Mouse (Mus musculus) heart, embryonic 13.5 days (tissue): ENCODE results near the gene Arrdc5. TPM values are rescaled to one million over a fixed set of nuclear protein-coding genes. Genes with fewer than 3 reads are reported as not detected.

Experiments
- ATAC-seq: fragments of 200-750 bp; cut with Nextera tagmentation; 2 replicates; pipeline ENCODE4 v1.8.0; 2017; ENCODE audit warnings: moderate TSS enrichment; ENCODE audit not compliant: insufficient number of reproducible peaks, low FRiP score, low TSS enrichment; ENCODE audit errors: extremely low read depth
- H3K27ac ChIP-seq: fragments of 300-500 bp; sonication (generic); replicated peaks from 2 replicates; pipeline ENCODE4 v1.5.1; 2015; ENCODE audit warnings: moderate library complexity, mild to moderate bottlenecking, inconsistent platforms
- H3K27me3 ChIP-seq: fragments of 300-500 bp; sonication (generic); replicated peaks from 2 replicates; pipeline ENCODE4 v1.6.1; 2015; ENCODE audit warnings: mild to moderate bottlenecking, inconsistent platforms
- H3K36me3 ChIP-seq: fragments of 300-500 bp; sonication (generic); 2 replicates; pipeline ENCODE4 v1.6.1; 2015; ENCODE audit warnings: mild to moderate bottlenecking, inconsistent platforms
- H3K4me1 ChIP-seq: fragments of 300-500 bp; sonication (generic); 2 replicates; pipeline ENCODE4 v1.6.1; 2015; ENCODE audit warnings: inconsistent platforms
- H3K4me2 ChIP-seq: fragments of 300-500 bp; sonication (generic); 2 replicates; pipeline ENCODE4 v1.6.1; 2015; ENCODE audit warnings: inconsistent platforms, mild to moderate bottlenecking, moderate library complexity
- H3K4me3 ChIP-seq: fragments of 300-500 bp; sonication (generic); 2 replicates; pipeline ENCODE4 v1.5.1; 2015; ENCODE audit warnings: moderate library complexity, mild to moderate bottlenecking, inconsistent platforms
- H3K9ac ChIP-seq: fragments of 300-500 bp; sonication (generic); 2 replicates; pipeline ENCODE4 v1.6.1; 2015; ENCODE audit warnings: inconsistent platforms, mild to moderate bottlenecking, moderate library complexity
- H3K9me3 ChIP-seq: fragments of 300-500 bp; sonication (generic); 2 replicates; pipeline ENCODE4 v1.6.1; 2016; ENCODE audit warnings: inconsistent platforms
- WGBS: fragments of 180-500 bp; shearing (Covaris S2); methylation state at CpG from one replicate; pipeline ENCODE4 v1.1.7; 2015; ENCODE audit warnings: mixed read lengths; 5-methylcytosine and 5-hydroxymethylcytosine counted together
- polyA plus RNA-seq: library from polyadenylated mRNA; unstranded; fragments of >200 nt; fragmentation: Nextera tagmentation; extraction: Ambion mirVana; gene quantifications from 2 replicates; pipeline ENCODE4 v1.2.1, GENCODE M21; 2015

Gene Arrdc5
- polyA plus RNA-seq, 1 experiment from 2014 or later = not detected

GRCm38 (mm10) chr17:56329267-56329666, 29.2 kb upstream of the Arrdc5 start:
- peaks cover 70% of the 10 kb centered on the region for H3K4me1 ChIP-seq
- H3K27me3 ChIP-seq = no peaks in the 10 kb centered on the region
- no peaks in the 10 kb centered on the region for H3K36me3 ChIP-seq
- H3K9me3 ChIP-seq = no peaks in the 10 kb centered on the region
- no peak for ATAC-seq
- H3K4me2 ChIP-seq = no peak overlapping the region
- 0 out of 2 replicates have a peak overlapping the region, but pooled peaks have one; percentile 4 for H3K27ac ChIP-seq
- H3K4me3 ChIP-seq = no peak overlapping the region
- no peak overlapping the region for H3K9ac ChIP-seq

DNA sequence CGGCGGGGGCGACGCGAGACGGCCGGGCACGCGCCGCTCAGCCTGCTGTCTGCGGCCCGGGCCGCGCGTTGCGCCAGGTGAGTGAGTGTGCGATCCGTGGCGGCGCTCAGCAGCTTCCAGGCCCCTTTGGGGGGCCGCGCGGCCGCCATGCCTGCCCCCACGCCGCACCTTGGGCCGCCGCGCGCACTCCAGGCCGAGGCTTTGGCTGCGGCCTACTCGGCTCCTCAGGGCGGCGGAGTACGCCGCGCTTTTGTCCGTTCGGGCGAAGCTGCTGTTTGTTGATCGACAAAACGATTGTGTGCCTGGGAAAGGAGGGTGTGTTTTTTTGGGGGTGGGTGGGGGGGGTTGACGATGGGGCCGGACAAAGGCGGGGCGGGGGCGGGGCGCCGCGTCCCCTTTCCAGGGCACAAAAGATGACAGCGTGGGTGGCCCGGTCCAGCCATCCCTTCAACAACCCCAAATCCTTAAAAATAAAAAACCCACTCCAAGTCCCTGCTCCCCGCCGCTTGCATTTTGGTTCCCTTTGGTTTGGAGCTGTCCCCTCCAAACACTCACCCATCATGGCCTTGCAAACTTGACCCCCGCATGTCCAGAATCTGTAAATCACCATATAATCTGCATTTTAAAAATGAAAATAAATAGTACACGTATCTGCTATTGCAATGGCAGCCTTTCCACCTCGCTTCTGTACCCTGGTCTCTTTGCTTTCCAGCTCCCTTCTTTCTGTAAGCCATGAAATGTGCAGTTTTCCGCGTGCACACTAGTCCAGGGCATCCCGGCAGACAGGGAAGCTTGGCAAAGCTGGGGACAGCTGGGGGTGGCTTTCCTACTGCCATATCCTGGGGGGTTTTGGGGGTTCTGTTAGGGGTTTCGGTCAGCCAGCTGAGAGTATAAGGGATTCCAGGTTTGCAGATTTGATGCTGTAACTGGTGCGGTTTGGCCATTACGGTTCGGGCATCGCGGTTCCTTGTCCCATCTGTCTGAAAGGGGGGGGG, 26.4 kb upstream of the Arrdc5 start:
- Histone ChIP-seq H3K9ac (peak overlapping the region; percentile 97), H3K27ac (peak overlapping the region; percentile 97), H3K36me3 (peaks cover 22% of the 10 kb centered on the region), H3K9me3 (no peaks in the 10 kb centered on the region), H3K4me1 (peaks cover 53% of the 10 kb centered on the region), H3K4me2 (peak overlapping the region; percentile 98), H3K4me3 (peak overlapping the region; percentile 92), H3K27me3 (no peaks in the 10 kb centered on the region)
- 3% methylated on average over 52 of the region's 67 CpGs for WGBS
- peak; percentile 17; the same call in 1 of the 2 replicates for ATAC-seq

GRCm38 (mm10) chr17:56325450-56326152, 25.5 kb upstream of the Arrdc5 start, which contains the start of gene Kdm4b:
TSS of gene Kdm4b (plus strand) at chr17:56326062.
- peaks cover 44% of the 10 kb centered on the region for H3K4me1 ChIP-seq
- peak within 1 kb of the TSS; percentile 97 for H3K27ac ChIP-seq
- H3K27me3 ChIP-seq = no peaks in the 10 kb centered on the region
- 1% methylated on average over 50 of the region's 57 CpGs for WGBS
- peak within 1 kb of the TSS; percentile 92 for H3K4me3 ChIP-seq
- H3K9me3 ChIP-seq = no peaks in the 10 kb centered on the region
- H3K9ac ChIP-seq = peak within 1 kb of the TSS; percentile 97
- H3K4me2 ChIP-seq = peak within 1 kb of the TSS; percentile 98
- ATAC-seq = peak; percentile 95
- peaks cover 30% of the 10 kb centered on the region for H3K36me3 ChIP-seq

DNA sequence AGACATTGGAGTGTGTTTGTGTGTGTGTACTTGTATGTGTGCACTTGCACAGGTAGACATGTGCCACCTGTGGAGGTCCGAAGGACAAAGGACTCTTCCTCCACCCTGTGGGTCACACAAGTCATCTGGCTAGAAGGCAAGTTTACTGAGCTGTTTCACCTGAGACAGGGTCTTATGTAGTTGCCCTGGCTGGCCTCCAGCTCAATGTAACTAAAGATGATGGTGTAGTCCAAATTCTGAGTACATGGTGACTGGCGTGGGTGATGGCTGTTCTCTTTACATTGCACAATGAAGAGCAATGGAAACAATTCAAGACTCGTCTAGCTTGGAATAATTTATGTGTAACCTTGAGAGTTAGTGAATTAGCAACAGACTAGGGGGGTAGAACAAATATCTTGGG, 24.3 kb upstream of the Arrdc5 start:
- Histone ChIP-seq H3K4me1 (peaks cover 32% of the 10 kb centered on the region), H3K27ac (peak overlapping the region; percentile 89; the same call in 1 of the 2 replicates), H3K4me2 (0 out of 2 replicates have a peak overlapping the region, but pooled peaks have one; percentile 74), H3K9ac (no peak overlapping the region), H3K36me3 (peaks cover 42% of the 10 kb centered on the region), H3K9me3 (no peaks in the 10 kb centered on the region), H3K4me3 (0 out of 2 replicates have a peak overlapping the region, but pooled peaks have one; percentile 92), H3K27me3 (no peaks in the 10 kb centered on the region)
- no peak for ATAC-seq
- WGBS = 81% methylated on average over 3 of the region's 3 CpGs

DNA sequence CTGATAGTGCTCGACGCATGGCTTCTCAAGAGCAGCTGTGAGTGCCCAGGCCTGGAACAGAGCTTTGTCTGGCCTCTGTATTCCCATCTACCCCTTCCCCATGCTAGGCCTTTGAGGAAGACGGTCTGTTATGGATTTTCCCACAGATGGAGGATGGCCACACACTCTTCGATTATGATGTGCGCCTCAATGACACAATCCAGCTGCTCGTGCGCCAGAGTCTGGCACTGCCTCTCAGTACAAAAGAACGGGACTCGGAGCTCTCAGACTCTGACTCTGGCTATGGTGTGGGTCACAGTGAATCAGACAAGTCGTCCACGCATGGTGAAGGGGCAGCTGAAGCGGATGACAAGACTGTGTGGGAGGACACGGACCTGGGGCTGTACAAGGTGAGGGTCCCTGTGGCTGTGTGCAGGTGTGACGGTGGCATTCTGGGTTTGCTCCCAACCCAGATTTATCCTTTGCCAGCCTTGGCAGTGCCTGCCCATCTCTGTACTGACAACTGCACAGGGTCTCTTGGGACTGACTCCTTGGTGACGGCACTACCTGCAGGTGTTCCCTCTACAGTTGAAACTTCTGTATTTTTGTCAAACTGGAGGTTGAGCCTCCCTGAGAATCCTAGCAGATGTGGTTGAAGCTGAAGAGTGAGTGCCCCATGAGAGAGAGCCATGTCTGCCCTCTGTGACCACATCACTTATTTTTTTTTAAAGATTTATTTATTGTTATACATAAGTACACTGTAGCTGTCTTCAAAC, 9.3 kb upstream of the Arrdc5 start:
- Histone ChIP-seq H3K36me3 (peaks cover 89% of the 10 kb centered on the region), H3K9ac (peak overlapping the region; percentile 28; the same call in 1 of the 2 replicates), H3K27me3 (no peaks in the 10 kb centered on the region), H3K27ac (no peak overlapping the region), H3K9me3 (no peaks in the 10 kb centered on the region), H3K4me1 (peaks cover 38% of the 10 kb centered on the region), H3K4me3 (no peak overlapping the region), H3K4me2 (no peak overlapping the region)
- WGBS = 90% methylated on average over 15 of the region's 15 CpGs
- no peak for ATAC-seq

GRCm38 (mm10) chr17:56308088-56308487, 8.0 kb upstream of the Arrdc5 start:
- no peak overlapping the region for H3K4me2 ChIP-seq
- peaks cover 45% of the 10 kb centered on the region for H3K4me1 ChIP-seq
- no peaks in the 10 kb centered on the region for H3K9me3 ChIP-seq
- H3K4me3 ChIP-seq = no peak overlapping the region
- no peaks in the 10 kb centered on the region for H3K27me3 ChIP-seq
- no peak for ATAC-seq
- H3K27ac ChIP-seq = no peak overlapping the region
- WGBS = 76% methylated on average over 6 of the region's 6 CpGs
- peaks cover 76% of the 10 kb centered on the region for H3K36me3 ChIP-seq
- peak overlapping the region; percentile 59 for H3K9ac ChIP-seq

DNA sequence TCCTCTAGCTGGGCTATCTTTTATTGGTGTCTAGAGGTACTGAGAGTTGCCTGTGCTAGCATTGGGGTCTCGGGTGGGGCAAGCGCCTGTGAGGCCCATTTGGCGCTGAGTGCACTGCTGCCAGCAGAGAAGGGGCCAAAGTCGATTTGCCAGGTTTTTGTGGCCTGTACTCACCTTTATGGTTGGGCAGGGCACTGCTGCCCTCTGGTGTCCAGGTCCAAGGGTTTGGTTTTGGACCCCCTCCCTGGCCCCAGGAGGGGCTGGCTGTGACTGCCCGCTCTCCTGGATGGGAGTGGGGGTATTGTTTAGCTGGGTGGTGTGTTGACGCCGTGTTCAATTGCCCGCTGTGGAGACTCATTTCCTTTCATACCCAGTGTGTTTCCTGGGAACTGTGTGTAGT, 5.7 kb upstream of the Arrdc5 start:
- H3K36me3 ChIP-seq = peaks cover 53% of the 10 kb centered on the region
- peaks cover 56% of the 10 kb centered on the region for H3K4me1 ChIP-seq
- peak overlapping the region; percentile 100 for H3K4me2 ChIP-seq
- H3K27me3 ChIP-seq = no peaks in the 10 kb centered on the region
- peak overlapping the region; percentile 90 for H3K9ac ChIP-seq
- 61% methylated on average over 8 of the region's 8 CpGs for WGBS
- no peak overlapping the region for H3K27ac ChIP-seq
- peak overlapping the region; percentile 88 for H3K4me3 ChIP-seq
- no peaks in the 10 kb centered on the region for H3K9me3 ChIP-seq
- ATAC-seq = no peak

- Histone ChIP-seq H3K27ac (0 out of 2 replicates have a peak overlapping the region, but pooled peaks have one; percentile 1), H3K9ac (peak overlapping the region; percentile 90), H3K4me3 (peak overlapping the region; percentile 88)
These were observed 5.1 kb upstream of the Arrdc5 start for GRCm38 (mm10) chr17:56305156-56305555.

GRCm38 (mm10) chr17:56304718-56305117, 4.6 kb upstream of the Arrdc5 start:
- Histone ChIP-seq H3K4me3 (peak overlapping the region; percentile 88), H3K36me3 (peaks cover 42% of the 10 kb centered on the region), H3K9ac (peak overlapping the region; percentile 90), H3K27me3 (no peaks in the 10 kb centered on the region), H3K4me2 (peak overlapping the region; percentile 100), H3K9me3 (no peaks in the 10 kb centered on the region), H3K27ac (0 out of 2 replicates have a peak overlapping the region, but pooled peaks have one; percentile 1), H3K4me1 (peaks cover 56% of the 10 kb centered on the region)
- no peak for ATAC-seq
- WGBS = 12% methylated on average over 11 of the region's 11 CpGs

More at GRCm38 (mm10) chr17:56305156-56305555, 5.1 kb upstream of the Arrdc5 start:
- no peak for ATAC-seq
- Histone ChIP-seq H3K9me3 (no peaks in the 10 kb centered on the region), H3K27me3 (no peaks in the 10 kb centered on the region), H3K4me1 (peaks cover 56% of the 10 kb centered on the region), H3K36me3 (peaks cover 47% of the 10 kb centered on the region), H3K4me2 (peak overlapping the region; percentile 100)
- WGBS = 23% methylated on average over 8 of the region's 9 CpGs

GRCm38 (mm10) chr17:56303847-56304586, 3.9 kb upstream of the Arrdc5 start:
- H3K4me3 ChIP-seq = peak overlapping the region; percentile 88
- peaks cover 35% of the 10 kb centered on the region for H3K36me3 ChIP-seq
- H3K9me3 ChIP-seq = no peaks in the 10 kb centered on the region
- peak overlapping the region; percentile 100 for H3K4me2 ChIP-seq
- H3K4me1 ChIP-seq = peaks cover 56% of the 10 kb centered on the region
- under 1% methylated on average over 68 of the region's 68 CpGs for WGBS
- ATAC-seq = peak; percentile 87
- H3K27ac ChIP-seq = peak overlapping the region; percentile 88
- peak overlapping the region; percentile 91 for H3K9ac ChIP-seq
- no peaks in the 10 kb centered on the region for H3K27me3 ChIP-seq
